Mouse (Mus musculus) liver, adult 2 months (tissue): ENCODE data around the gene Zfp874a. TPM values are rescaled to one million over a fixed set of nuclear protein-coding genes. Genes with fewer than 3 reads are reported as not detected.

Experiments used
- DNase-seq: peaks from one replicate; pipeline ENCODE4 v3.0.0-alpha.2; 2011; ENCODE audit warnings: low read depth, low spot score; ENCODE audit errors: extremely low read depth
- H3K27ac ChIP-seq: fragments of 200-500 bp; replicated peaks from 2 replicates; pipeline ENCODE4 v1.5.1; 2012; ENCODE audit warnings: low read depth, mild to moderate bottlenecking, control low read depth, inconsistent platforms, low read length; ENCODE audit not compliant: insufficient read depth
- H3K27me3 ChIP-seq: fragments of 200-500 bp; 2 replicates; pipeline ENCODE4 v1.6.1; 2012; ENCODE audit warnings: mild to moderate bottlenecking, moderate library complexity, low read length, inconsistent platforms; ENCODE audit not compliant: control insufficient read depth, insufficient read depth
- H3K36me3 ChIP-seq: fragments of 200-500 bp; 2 replicates; pipeline ENCODE4 v1.6.1; 2012; ENCODE audit warnings: low read length, inconsistent platforms; ENCODE audit not compliant: control insufficient read depth, insufficient read depth
- H3K4me1 ChIP-seq: fragments of 200-500 bp; 2 replicates; pipeline ENCODE4 v1.6.1; 2011; ENCODE audit warnings: low read length; ENCODE audit not compliant: control insufficient read depth, insufficient read depth
- H3K4me3 ChIP-seq: fragments of 200-500 bp; 2 replicates; pipeline ENCODE4 v1.5.1; 2011; ENCODE audit warnings: low read depth, mild to moderate bottlenecking, control low read depth, low read length, moderate library complexity; ENCODE audit not compliant: insufficient read depth
- H3K79me2 ChIP-seq: fragments of 200-500 bp; 2 replicates; pipeline ENCODE4 v1.6.1; 2012; ENCODE audit warnings: inconsistent platforms, mild to moderate bottlenecking, low read length, moderate library complexity; ENCODE audit not compliant: control insufficient read depth, insufficient read depth
- H3K9ac ChIP-seq: fragments of 200-500 bp; 2 replicates; pipeline ENCODE4 v1.6.1; 2012; ENCODE audit warnings: low read depth, mild to moderate bottlenecking, control low read depth, inconsistent platforms, low read length
- CTCF ChIP-seq: fragments of 200-500 bp; IDR thresholded peaks from 2 replicates; pipeline ENCODE4 v1.5.1; 2011; ENCODE audit warnings: low read depth, low read length, control low read depth
- POLR2A ChIP-seq: fragments of 200-500 bp; IDR thresholded peaks from 2 replicates; pipeline ENCODE4 v1.6.1; 2011; ENCODE audit warnings: low read length, control low read depth; ENCODE audit not compliant: insufficient read depth; ENCODE audit errors: extremely low read depth
- WGBS: fragments of 180-500 bp; shearing (Covaris S2); methylation state at CpG from one replicate; pipeline ENCODE4 v1.1.7; 2018; 5-methylcytosine and 5-hydroxymethylcytosine counted together
- polyA plus RNA-seq: library from polyadenylated mRNA; depleted of rRNA; stranded (reverse); fragments of >200 nt; gene quantifications from 2 replicates; pipeline ENCODE4 v1.2.3, GENCODE M21; 2012; rRNA removed
- total RNA-seq: library from RNA; depleted of rRNA; stranded (reverse); fragments of >200 nt; gene quantifications from 2 replicates; pipeline ENCODE4 v1.2.3, GENCODE M21; 2014; rRNA removed

The Zfp874a gene
- total RNA-seq (26.6 and 32.5 TPM in 2 replicates), polyA plus RNA-seq (2.3 and 4.5 TPM in 2 replicates)

DNA sequence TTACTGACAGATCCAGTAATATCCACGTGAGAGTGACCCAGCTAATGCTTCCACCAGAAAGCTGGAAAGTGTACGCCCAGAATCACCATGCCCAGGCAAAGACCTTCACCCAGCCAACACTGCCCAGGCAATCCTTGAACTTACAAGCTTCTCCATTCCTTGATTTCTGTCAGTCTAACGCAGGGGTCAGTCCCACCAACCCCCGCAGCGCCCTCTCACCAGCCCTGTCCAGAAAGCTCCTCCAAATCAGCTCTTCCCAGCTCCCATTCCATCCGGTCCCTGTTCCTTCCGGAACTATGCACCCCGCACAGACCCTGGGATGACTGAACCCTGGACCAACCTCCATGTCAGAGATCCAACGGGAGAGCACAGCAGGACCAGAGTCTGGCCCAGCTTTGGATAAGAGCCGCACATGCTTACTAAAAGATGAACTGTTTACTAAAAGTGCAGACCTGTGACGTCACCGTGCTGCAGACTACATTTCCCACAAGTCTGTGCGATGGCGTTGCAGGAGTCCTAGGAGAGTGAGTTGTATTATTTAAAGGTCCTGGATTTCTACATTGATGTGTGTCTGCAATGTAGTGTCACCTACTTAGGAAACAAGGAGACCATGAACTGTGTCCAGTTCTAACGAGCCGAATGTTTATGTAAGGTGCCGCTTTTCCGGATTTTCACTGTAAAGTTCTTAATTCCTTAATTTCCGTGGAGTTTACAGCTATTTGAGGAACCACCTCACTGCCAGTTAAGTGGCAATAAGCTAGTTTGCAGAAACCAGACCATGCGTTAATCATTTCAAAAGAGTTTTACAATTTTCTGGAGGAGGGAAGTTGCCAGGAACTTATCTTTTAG lies at the start of gene Zfp874a:
Gene Zfp874a (minus strand): TSS at position 453 of the 849 bp plus-strand sequence.
- Histone ChIP-seq H3K36me3 (peaks cover 16% of the 10 kb centered on the region), H3K79me2 (no peaks in the 10 kb centered on the region; the same call in 1 of the 2 replicates), H3K4me1 (peaks cover 1% of the 10 kb centered on the region; the same call in 1 of the 2 replicates), H3K27me3 (no peaks in the 10 kb centered on the region), H3K27ac (peak within 1 kb of the TSS; percentile 84), H3K9ac (peak within 1 kb of the TSS; percentile 71), H3K4me3 (peak within 1 kb of the TSS; percentile 75)
- DNase-seq: peak; percentile 98
- under 1% methylated on average over 20 of the region's 20 CpGs for WGBS
- TF ChIP-seq CTCF (no peak), POLR2A (peak; percentile 49; the same call in 1 of the 2 replicates)

DNA sequence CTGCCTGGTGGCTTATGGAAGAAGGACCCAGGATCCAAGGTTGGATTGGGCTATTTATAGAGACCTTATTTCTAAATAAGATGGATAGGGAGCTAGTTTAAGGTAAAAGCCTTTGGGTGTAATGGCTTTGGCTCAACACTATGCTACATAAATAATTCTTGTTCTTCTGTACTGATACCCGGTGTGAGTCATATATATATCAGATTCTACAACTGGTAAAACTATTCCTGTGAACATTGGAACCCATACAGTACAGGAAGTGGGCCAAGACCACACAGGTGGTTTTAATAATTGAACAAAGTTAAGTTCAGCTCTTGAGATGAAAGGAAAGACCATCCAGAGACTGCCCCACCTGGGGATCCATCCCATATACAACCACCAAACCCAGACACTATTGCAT lies 49.5 kb upstream of the Zfp874a start:
- Histone ChIP-seq H3K36me3 (peaks cover 5% of the 10 kb centered on the region), H3K27me3 (no peaks in the 10 kb centered on the region), H3K27ac (no peak overlapping the region), H3K4me3 (no peak overlapping the region), H3K9ac (no peak overlapping the region), H3K79me2 (peaks cover 3% of the 10 kb centered on the region; the same call in 1 of the 2 replicates), H3K4me1 (no peaks in the 10 kb centered on the region)
- TF ChIP-seq POLR2A (no peak), CTCF (no peak)
- no peak for DNase-seq
- whole genome bisulfite sequencing: 91% methylated on average over 1 of the region's 1 CpGs

DNA sequence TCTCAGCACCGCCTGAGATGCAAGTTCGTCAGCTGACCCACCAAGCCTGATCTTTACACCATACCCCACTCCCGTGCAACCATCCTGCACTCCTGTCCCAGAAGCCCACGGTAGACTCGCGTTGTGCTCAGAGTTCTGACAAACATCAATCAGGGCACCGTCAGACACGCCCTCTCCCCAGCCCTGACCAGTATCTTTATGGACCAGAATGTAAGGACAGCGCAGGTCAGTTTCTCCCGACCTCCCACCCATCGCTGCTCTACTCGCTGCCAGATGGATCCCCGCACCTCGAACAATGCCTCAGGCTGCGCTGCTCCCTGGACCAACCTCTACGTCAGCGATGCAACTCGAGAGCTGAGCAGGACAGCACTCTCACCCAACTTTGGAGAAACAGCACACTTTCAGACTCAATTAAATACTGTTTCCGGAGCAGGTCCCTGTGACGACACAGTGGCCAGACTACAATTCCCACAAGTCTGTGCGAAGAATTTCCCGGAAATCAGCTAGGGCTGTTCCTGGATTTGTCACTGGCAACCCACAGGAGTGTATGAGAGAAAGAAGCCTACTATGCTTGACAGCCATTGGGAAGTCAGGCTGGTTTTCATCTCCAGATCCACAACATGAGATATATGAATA lies 48.8 kb upstream of the Zfp874a start, which contains the start of gene Zfp58:
Gene Zfp58 (minus strand): TSS at position 472 of the 636 bp plus-strand sequence.
- Histone ChIP-seq H3K27me3 (no peaks in the 10 kb centered on the region), H3K4me3 (peak within 1 kb of the TSS; percentile 76), H3K79me2 (peaks cover 3% of the 10 kb centered on the region; the same call in 1 of the 2 replicates), H3K36me3 (peaks cover 9% of the 10 kb centered on the region), H3K27ac (peak within 1 kb of the TSS; percentile 9; the same call in 1 of the 2 replicates), H3K9ac (peak within 1 kb of the TSS; percentile 68), H3K4me1 (no peaks in the 10 kb centered on the region)
- peak; percentile 92 for DNase-seq
- no peak for TF ChIP-seq CTCF
- under 1% methylated on average over 22 of the region's 22 CpGs for WGBS

DNA sequence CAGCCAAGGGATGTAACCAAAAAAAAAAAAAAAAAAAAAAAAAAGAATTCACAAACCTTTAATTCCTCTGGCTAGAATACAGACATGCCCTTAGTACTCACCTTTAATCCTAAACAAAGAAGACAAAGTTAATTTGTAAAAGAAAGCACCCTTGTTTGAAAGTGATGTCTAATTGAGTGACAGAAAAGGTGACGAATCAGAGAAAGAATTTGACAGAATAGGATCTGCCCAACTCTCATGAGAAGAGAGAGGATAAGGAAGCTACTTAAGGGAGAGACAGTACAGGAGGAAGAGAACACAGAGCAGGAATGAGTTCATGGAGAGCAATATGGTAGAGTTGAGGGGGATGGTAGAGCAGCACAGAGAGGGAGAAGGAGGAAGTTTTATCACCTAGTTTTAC lies 44.2 kb upstream of the Zfp874a start:
- H3K27ac ChIP-seq: no peak overlapping the region
- WGBS: 96% methylated on average over 1 of the region's 1 CpGs
- peaks cover 3% of the 10 kb centered on the region; the same call in 1 of the 2 replicates for H3K79me2 ChIP-seq
- H3K9ac ChIP-seq: no peak overlapping the region
- TF ChIP-seq CTCF (no peak), POLR2A (no peak)
- peaks cover 46% of the 10 kb centered on the region for H3K36me3 ChIP-seq
- no peaks in the 10 kb centered on the region for H3K27me3 ChIP-seq
- no peaks in the 10 kb centered on the region for H3K4me1 ChIP-seq
- H3K4me3 ChIP-seq: no peak overlapping the region
- no peak for DNase-seq

DNA sequence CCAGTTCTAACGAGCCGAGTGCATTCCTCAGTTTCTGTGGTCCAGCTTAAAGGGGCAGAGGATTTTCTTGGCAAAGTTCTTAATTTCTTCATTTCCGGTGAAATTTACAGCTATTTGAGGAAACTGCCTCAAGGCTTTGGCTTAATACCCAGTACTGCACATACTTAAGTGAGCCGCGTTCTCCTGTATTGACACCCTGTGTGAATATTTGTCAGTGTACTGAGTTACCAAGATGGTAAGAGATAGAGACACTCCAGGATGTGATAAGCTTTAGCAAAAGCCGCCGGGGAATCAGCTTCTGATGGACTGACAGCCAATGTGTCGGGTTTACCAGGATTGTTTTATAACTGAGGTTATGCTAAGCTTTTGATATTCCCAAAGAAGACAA lies 33.0 kb upstream of the Zfp874a start:
- Histone ChIP-seq H3K27ac (peak overlapping the region; percentile 50; the same call in 1 of the 2 replicates), H3K27me3 (no peaks in the 10 kb centered on the region), H3K4me3 (peak overlapping the region; percentile 56), H3K36me3 (peaks cover 11% of the 10 kb centered on the region), H3K9ac (peak overlapping the region; percentile 59), H3K79me2 (peaks cover 5% of the 10 kb centered on the region), H3K4me1 (peaks cover 5% of the 10 kb centered on the region; the same call in 1 of the 2 replicates)
- WGBS: 18% methylated on average over 8 of the region's 8 CpGs
- DNase-seq: no peak
- TF ChIP-seq POLR2A: no peak
- no peak for TF ChIP-seq CTCF
